Mouse (Mus musculus) forebrain, embryonic 16.5 days (tissue): ENCODE data around the gene Ap4b1. TPM values are rescaled to one million over a fixed set of nuclear protein-coding genes. Genes with fewer than 3 reads are reported as not detected.
"Not testable (repeated sequence)": the region's sequence is repeated elsewhere in the genome, so short reads cannot be mapped to it uniquely, and the experiment has no call there.

Experiments
- ATAC-seq: fragments of 200-750 bp; cut with Nextera tagmentation; 2 replicates; pipeline ENCODE4 v1.8.0; 2017; ENCODE audit warnings: mild to moderate bottlenecking, moderate library complexity
- H3K27ac ChIP-seq: fragments of 300-500 bp; sonication (generic); 2 replicates; pipeline ENCODE4 v1.5.1; 2014; ENCODE audit warnings: low read length, control low read depth
- H3K27me3 ChIP-seq: fragments of 300-500 bp; sonication (generic); replicated peaks from 2 replicates; pipeline ENCODE4 v1.6.1; 2014; ENCODE audit warnings: low read length; ENCODE audit not compliant: control insufficient read depth, insufficient read depth
- H3K36me3 ChIP-seq: fragments of 300-500 bp; sonication (generic); 2 replicates; pipeline ENCODE4 v1.6.1; 2014; ENCODE audit not compliant: control insufficient read depth, insufficient read depth
- H3K4me1 ChIP-seq: fragments of 300-500 bp; sonication (generic); replicated peaks from 2 replicates; pipeline ENCODE4 v1.6.1; 2014; ENCODE audit warnings: low read length; ENCODE audit not compliant: control insufficient read depth, insufficient read depth
- H3K4me2 ChIP-seq: fragments of 300-500 bp; sonication (generic); 2 replicates; pipeline ENCODE4 v1.6.1; 2014; ENCODE audit warnings: mild to moderate bottlenecking, low read length, control low read depth
- H3K4me3 ChIP-seq: fragments of 300-500 bp; sonication (generic); replicated peaks from 2 replicates; pipeline ENCODE4 v1.5.1; 2014; ENCODE audit warnings: mild to moderate bottlenecking, low read length, control low read depth
- H3K9ac ChIP-seq: fragments of 300-500 bp; sonication (generic); replicated peaks from 2 replicates; pipeline ENCODE4 v1.6.1; 2014; ENCODE audit warnings: low read depth, low read length, control low read depth
- H3K9me3 ChIP-seq: fragments of 300-500 bp; sonication (generic); 2 replicates; pipeline ENCODE4 v1.6.1; 2016; ENCODE audit warnings: low read length; ENCODE audit not compliant: control insufficient read depth
- WGBS: fragments of 180-500 bp; shearing (Covaris S2); extraction: QIAGEN DNeasy Blood & Tissue Kit; methylation state at CpG from one replicate; pipeline ENCODE4 v1.1.7; 2014; 5-methylcytosine and 5-hydroxymethylcytosine counted together
- polyA plus RNA-seq: library from polyadenylated mRNA; unstranded; fragments of >200 nt; fragmentation: Nextera tagmentation; extraction: Ambion mirVana; gene quantifications from 2 replicates; pipeline ENCODE4 v1.2.1, GENCODE M21; 2015

Ap4b1 gene
- polyA plus RNA-seq, 1 experiment from 2014 or later, result 24.2 TPM

GRCm38 (mm10) chr3:103840195-103840594 is 30.9 kb downstream of the Ap4b1 start:
- not testable (repeated sequence) for H3K4me2 ChIP-seq, H3K36me3 ChIP-seq, ATAC-seq, H3K4me1 ChIP-seq, H3K9me3 ChIP-seq, H3K27me3 ChIP-seq, H3K4me3 ChIP-seq, H3K27ac ChIP-seq, H3K9ac ChIP-seq
- WGBS, result 72% methylated on average over 3 of the region's 3 CpGs

GRCm38 (mm10) chr3:103840946-103841345 is 31.6 kb downstream of the Ap4b1 start:
- H3K9ac ChIP-seq, H3K27me3 ChIP-seq, H3K36me3 ChIP-seq, H3K4me3 ChIP-seq, ATAC-seq, H3K4me1 ChIP-seq, H3K27ac ChIP-seq, H3K9me3 ChIP-seq, H3K4me2 ChIP-seq: not testable (repeated sequence)
- WGBS, result 94% methylated on average over 7 of the region's 7 CpGs

GRCm38 (mm10) chr3:103850644-103851363 is 41.5 kb downstream of the Ap4b1 start:
- no peak overlapping the region for H3K4me2 ChIP-seq
- no peak overlapping the region for H3K4me3 ChIP-seq
- no peak overlapping the region for H3K27ac ChIP-seq
- no peak for ATAC-seq
- H3K4me1 ChIP-seq, result no peaks in the 10 kb centered on the region
- H3K9me3 ChIP-seq, result no peaks in the 10 kb centered on the region
- 87% methylated on average over 9 of the region's 9 CpGs for WGBS
- no peak overlapping the region for H3K9ac ChIP-seq
- no peaks in the 10 kb centered on the region for H3K36me3 ChIP-seq
- H3K27me3 ChIP-seq, result no peaks in the 10 kb centered on the region

GRCm38 (mm10) chr3:103851481-103851880 is 42.2 kb downstream of the Ap4b1 start:
- no peak for ATAC-seq
- H3K9me3 ChIP-seq, result no peaks in the 10 kb centered on the region
- no peak overlapping the region for H3K4me2 ChIP-seq
- no peak overlapping the region for H3K9ac ChIP-seq
- H3K4me3 ChIP-seq, result no peak overlapping the region
- WGBS, result 95% methylated on average over 6 of the region's 6 CpGs
- no peaks in the 10 kb centered on the region for H3K4me1 ChIP-seq
- H3K27me3 ChIP-seq, result no peaks in the 10 kb centered on the region
- H3K36me3 ChIP-seq, result no peaks in the 10 kb centered on the region
- no peak overlapping the region for H3K27ac ChIP-seq

- Histone ChIP-seq H3K4me2 (no peak overlapping the region), H3K36me3 (no peaks in the 10 kb centered on the region), H3K4me3 (no peak overlapping the region), H3K9ac (no peak overlapping the region), H3K9me3 (no peaks in the 10 kb centered on the region), H3K27ac (no peak overlapping the region), H3K27me3 (no peaks in the 10 kb centered on the region), H3K4me1 (no peaks in the 10 kb centered on the region)
- 91% methylated on average over 8 of the region's 8 CpGs for whole genome bisulfite sequencing
- no peak for ATAC-seq
Observed at GRCm38 (mm10) chr3:103851882-103852281, 42.6 kb downstream of the Ap4b1 start.

GRCm38 (mm10) chr3:103852565-103853299 is 43.4 kb downstream of the Ap4b1 start:
- H3K27me3 ChIP-seq, result no peaks in the 10 kb centered on the region
- no peak overlapping the region for H3K4me2 ChIP-seq
- ATAC-seq, result no peak
- H3K27ac ChIP-seq, result no peak overlapping the region
- no peaks in the 10 kb centered on the region for H3K4me1 ChIP-seq
- 52% methylated on average over 3 of the region's 3 CpGs for WGBS
- no peaks in the 10 kb centered on the region for H3K36me3 ChIP-seq
- no peaks in the 10 kb centered on the region for H3K9me3 ChIP-seq
- H3K9ac ChIP-seq, result no peak overlapping the region
- H3K4me3 ChIP-seq, result no peak overlapping the region

GRCm38 (mm10) chr3:103853804-103854203 is 44.5 kb downstream of the Ap4b1 start:
- Histone ChIP-seq H3K27ac (no peak overlapping the region), H3K4me1 (no peaks in the 10 kb centered on the region), H3K9me3 (no peaks in the 10 kb centered on the region), H3K36me3 (no peaks in the 10 kb centered on the region), H3K4me3 (no peak overlapping the region), H3K4me2 (no peak overlapping the region), H3K27me3 (no peaks in the 10 kb centered on the region), H3K9ac (no peak overlapping the region)
- 66% methylated on average over 8 of the region's 8 CpGs for WGBS
- no peak for ATAC-seq

- no peak for ATAC-seq
- no peak overlapping the region for H3K27ac ChIP-seq
- 89% methylated on average over 7 of the region's 7 CpGs for WGBS
Observed at GRCm38 (mm10) chr3:103857036-103857805, 47.9 kb downstream of the Ap4b1 start.

GRCm38 (mm10) chr3:103857977-103858563 is 48.8 kb downstream of the Ap4b1 start:
- no peaks in the 10 kb centered on the region for H3K9me3 ChIP-seq
- no peaks in the 10 kb centered on the region for H3K4me1 ChIP-seq
- no peak for ATAC-seq
- no peak overlapping the region for H3K27ac ChIP-seq
- no peak overlapping the region for H3K9ac ChIP-seq
- no peaks in the 10 kb centered on the region for H3K36me3 ChIP-seq
- H3K4me3 ChIP-seq, result no peak overlapping the region
- no peaks in the 10 kb centered on the region for H3K27me3 ChIP-seq
- 89% methylated on average over 6 of the region's 6 CpGs for WGBS
- H3K4me2 ChIP-seq, result no peak overlapping the region

More at GRCm38 (mm10) chr3:103857036-103857805, 47.9 kb downstream of the Ap4b1 start:
- Histone ChIP-seq H3K4me2 (no peak overlapping the region), H3K36me3 (no peaks in the 10 kb centered on the region), H3K4me3 (no peak overlapping the region), H3K4me1 (no peaks in the 10 kb centered on the region), H3K9me3 (no peaks in the 10 kb centered on the region), H3K9ac (no peak overlapping the region), H3K27me3 (no peaks in the 10 kb centered on the region)
